Mouse (Mus musculus): ENCODE data around the gene Zfp455.
A peak's percentile ranks its signal among the peaks of the same experiment; 100 is the strongest.
"Not testable (repeated sequence)": the region's sequence is repeated elsewhere in the genome, so short reads cannot be mapped to it uniquely, and the experiment has no call there.

Gene Zfp455

DNA sequence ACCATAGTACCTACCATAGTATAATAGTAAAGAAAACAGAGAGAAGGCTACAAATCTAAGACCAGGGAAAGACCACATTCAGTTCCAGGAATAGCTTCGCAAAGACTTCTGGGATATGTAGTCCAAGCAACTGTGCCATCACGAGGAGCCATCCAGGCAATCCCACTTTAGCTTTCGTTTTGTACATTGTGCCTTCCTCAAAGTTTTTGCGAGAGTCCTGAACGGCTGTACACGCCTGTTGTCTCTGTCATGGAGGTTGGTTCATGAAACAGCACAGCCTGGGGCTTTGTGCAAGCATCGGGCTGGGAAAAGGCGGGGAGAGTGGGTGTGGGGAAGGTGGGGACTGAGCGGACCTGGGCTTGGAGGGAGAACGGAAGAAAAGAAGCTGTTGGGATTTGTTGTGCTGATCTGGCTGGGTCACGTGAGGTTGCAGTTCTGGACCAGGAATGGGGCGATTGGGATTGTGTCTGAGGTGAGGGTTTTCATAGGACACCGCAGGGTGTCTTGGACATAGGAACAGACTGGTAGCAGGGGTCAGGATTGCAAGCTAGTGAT is at the start of gene Zfp455:
Gene Zfp455, plus strand, starts transcription at position 167 of the 555 bp plus-strand sequence.
- DNase-seq (ENCODE audit: low spot score in 2 of 2): peak; percentile 76

DNA sequence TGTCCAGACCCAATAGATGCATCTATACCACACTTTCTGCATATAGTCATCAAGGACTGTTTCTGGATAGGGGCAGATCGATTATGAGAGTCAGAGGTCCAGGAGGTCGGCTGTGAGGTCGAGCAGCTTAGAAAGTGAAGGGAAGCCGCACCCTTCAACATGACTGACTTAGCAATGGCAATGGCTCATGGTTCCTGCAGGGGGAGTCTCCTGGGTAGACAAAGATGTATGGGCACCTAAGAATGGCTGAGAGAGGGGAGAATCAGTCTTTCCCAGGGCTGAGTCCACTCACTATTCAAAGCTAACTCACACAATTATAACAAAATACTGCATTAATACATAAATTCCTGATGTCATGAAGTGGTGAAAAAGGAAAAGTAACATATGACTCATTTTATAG is 28.2 kb upstream of the Zfp455 start:
- DNase-seq (ENCODE audit: low spot score in 2 of 2): not testable (repeated sequence)

DNA sequence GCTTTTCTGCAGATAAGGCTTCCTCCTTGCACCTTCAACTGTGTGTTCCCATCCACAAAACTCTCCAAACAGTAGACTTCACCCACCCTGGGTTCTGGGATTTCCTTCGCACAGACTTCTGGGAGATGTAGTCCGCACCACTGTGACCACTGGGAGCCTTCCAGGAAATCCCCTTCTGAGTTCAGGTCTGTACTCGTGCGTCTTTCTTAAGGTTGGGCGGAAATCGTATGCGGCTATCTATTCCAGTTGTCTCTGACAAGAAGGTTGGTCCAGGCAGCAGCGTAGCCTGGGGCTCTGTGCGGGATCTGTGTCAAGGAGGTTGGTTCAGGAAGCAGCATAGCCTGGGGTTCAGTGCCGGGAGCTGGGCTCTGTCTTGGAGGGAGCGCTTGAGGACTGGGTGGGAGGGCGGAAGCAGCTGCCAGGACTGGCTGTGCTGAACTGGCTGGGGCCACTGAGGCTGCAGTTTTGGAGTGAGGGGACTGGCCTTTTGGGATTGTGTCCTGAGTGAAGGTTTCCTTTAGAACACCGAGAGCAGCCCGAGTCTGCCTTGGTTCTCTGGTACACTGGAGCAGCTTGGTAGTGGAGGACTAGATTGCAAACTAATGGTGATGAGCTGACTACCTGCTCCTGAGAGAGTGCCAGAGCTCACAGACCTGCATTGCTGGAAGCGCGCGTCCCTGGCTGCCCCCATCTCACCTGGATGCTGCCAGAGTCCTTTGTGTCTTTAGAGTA is 21.1 kb upstream of the Zfp455 start, which contains the start of gene Rsl1:
Gene Rsl1, plus strand, starts transcription at position 192 of the 732 bp plus-strand sequence.
- DNase-seq (ENCODE audit: low spot score in 2 of 2): peak; percentile 85 to 87

DNA sequence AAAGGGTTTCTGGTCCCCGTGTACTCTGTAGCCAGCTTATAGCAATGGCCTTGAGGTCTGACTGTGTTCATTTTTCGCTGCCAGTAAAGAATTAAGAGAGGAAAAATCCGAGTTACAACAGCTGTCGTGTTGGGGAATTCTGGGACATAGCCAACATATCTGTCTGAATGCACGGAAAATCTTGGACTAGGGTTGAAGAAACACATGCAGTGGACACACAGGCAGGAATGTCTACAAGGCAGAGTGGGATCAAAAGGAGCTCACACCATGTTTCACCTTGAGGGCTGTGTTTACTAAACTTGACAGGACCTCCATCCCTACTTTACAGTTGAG is 20.6 kb upstream of the Zfp455 start:
- no peak for DNase-seq (ENCODE audit: low spot score in 2 of 2)

DNA sequence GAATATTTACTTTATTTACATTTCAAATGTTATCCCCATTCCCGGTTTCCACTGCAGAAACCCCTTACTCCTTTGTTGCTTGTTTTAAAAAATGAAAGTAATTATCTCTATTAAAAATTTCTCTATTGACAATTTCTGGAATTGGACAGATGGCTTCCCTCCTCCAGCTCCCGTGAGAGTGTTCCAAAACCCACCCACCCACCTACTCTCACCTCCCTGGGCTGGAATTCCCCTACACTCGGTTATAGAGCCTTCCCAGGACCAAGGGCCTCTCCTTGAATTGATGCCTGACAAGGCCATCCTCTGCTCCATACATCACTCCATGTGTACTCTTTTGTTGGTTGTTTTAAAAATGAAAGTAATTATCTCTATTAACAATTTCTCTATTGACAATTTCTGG is 7.3 kb downstream of the Zfp455 start:
- DNase-seq (ENCODE audit: low spot score in 2 of 2): no peak

DNA sequence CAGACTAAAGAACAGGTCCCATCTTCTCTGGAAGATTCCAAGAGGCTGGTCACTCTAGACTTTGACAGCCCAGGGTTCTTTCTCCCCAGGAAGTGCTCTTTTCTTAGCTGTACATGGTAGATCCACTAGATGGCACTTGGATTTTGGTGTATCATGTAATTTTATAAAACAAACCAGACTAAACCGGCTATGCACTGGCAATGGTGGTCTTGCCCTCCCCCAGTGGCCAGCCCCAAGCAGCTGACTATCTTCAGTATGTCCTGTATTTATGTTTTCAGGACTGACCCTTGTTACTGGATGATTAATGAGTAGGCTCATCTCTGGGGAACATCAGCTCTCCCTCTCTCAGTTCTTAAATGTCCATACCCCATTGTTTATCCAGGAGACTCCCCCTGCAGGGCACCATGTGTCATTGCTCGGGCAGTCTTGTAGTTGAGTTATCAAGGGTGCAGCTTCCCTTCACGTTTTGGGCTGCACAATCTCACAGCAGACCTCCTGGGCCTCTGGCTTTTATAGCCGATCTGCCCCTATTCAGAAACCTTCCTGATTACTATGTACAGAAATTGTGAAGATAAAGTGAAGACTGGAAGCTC is 19.8 kb downstream of the Zfp455 start:
- DNase-seq (ENCODE audit: low spot score in 2 of 2): no peak

Measured in heart, adult 9 months (tissue).